Mouse (Mus musculus) cerebellum, postnatal 4 days (tissue): ENCODE measurements at regions not wholly inside any gene's neighbourhood (a gene's known extent, or its start where the extent isn't known, plus 50 kb on each side); places are given as distances from the start of the nearest gene placed in this dataset.
"Not testable (repeated sequence)": the region's sequence is repeated elsewhere in the genome, so short reads cannot be mapped to it uniquely, and the experiment has no call there.

Experiments
- DNase-seq, 2 experiments: peaks; one replicate each; pipeline ENCODE4 v3.0.0; 2022; ENCODE audit warnings: low spot score in 2 of 2, mixed read lengths in 1 of 2

- DNase-seq, result no peak
Measured at GRCm38 (mm10) chr8:5030651-5031050, 74.5 kb downstream of the Slc10a2 start.

- peak in 1 of 2 experiments; percentile 2 for DNase-seq
Measured at GRCm38 (mm10) chr8:5012368-5012767, 92.8 kb downstream of the Slc10a2 start.

- no peak for DNase-seq
Measured at GRCm38 (mm10) chr8:5011771-5012170, 93.4 kb downstream of the Slc10a2 start.

- DNase-seq, result not testable (repeated sequence)
Measured at GRCm38 (mm10) chr8:5003359-5003758, 101.8 kb downstream of the Slc10a2 start.
